Mouse (Mus musculus): ENCODE measurements at regions not wholly inside any gene's neighbourhood (a gene's known extent, or its start where the extent isn't known, plus 50 kb on each side); places are given as distances from the start of the nearest gene placed in this dataset.

GRCm38 (mm10) chr16:75304743-75305142 is 281.1 kb downstream of the Lipi start:
- DNase-seq (ENCODE audit: low spot score) = no peak

GRCm38 (mm10) chr16:75297416-75297815 is 288.4 kb downstream of the Lipi start:
- DNase-seq (ENCODE audit: low spot score) = no peak

GRCm38 (mm10) chr16:75292736-75293428 is 293.0 kb downstream of the Lipi start:
- no peak for DNase-seq (ENCODE audit: low spot score)

GRCm38 (mm10) chr16:75291194-75291593 is 294.7 kb downstream of the Lipi start:
- no peak for DNase-seq (ENCODE audit: low spot score)

- no peak for DNase-seq (ENCODE audit: low spot score)
Measured at GRCm38 (mm10) chr16:75287150-75287549, 298.7 kb downstream of the Lipi start.

- no peak for DNase-seq (ENCODE audit: low spot score)
Measured at GRCm38 (mm10) chr16:75285811-75286210, 300.1 kb downstream of the Lipi start.

GRCm38 (mm10) chr16:75263903-75264302 is 322.0 kb downstream of the Lipi start:
- DNase-seq (ENCODE audit: low spot score) = no peak

- no peak for DNase-seq (ENCODE audit: low spot score)
Measured at GRCm38 (mm10) chr16:75254981-75255380, 330.9 kb downstream of the Lipi start.

- no peak for DNase-seq (ENCODE audit: low spot score)
Measured at GRCm38 (mm10) chr16:75249170-75249569, 336.7 kb downstream of the Lipi start.

GRCm38 (mm10) chr16:75240383-75240782 is 345.5 kb downstream of the Lipi start:
- DNase-seq (ENCODE audit: low spot score) = no peak

- no peak for DNase-seq (ENCODE audit: low spot score)
Measured at GRCm38 (mm10) chr16:75232133-75232532, 353.7 kb downstream of the Lipi start.

GRCm38 (mm10) chr16:75193404-75193803 is 392.5 kb downstream of the Lipi start:
- DNase-seq (ENCODE audit: low spot score) = no peak

GRCm38 (mm10) chr16:75190316-75190715 is 395.5 kb downstream of the Lipi start:
- DNase-seq (ENCODE audit: low spot score) = no peak

GRCm38 (mm10) chr16:75166040-75166439 is 419.8 kb downstream of the Lipi start:
- DNase-seq (ENCODE audit: low spot score) = no peak

GRCm38 (mm10) chr16:75164969-75165726 is 420.7 kb downstream of the Lipi start:
- no peak for DNase-seq (ENCODE audit: low spot score)

GRCm38 (mm10) chr16:75159740-75160139 is 426.1 kb downstream of the Lipi start:
- no peak for DNase-seq (ENCODE audit: low spot score)

- no peak for DNase-seq (ENCODE audit: low spot score)
Measured at GRCm38 (mm10) chr16:75155441-75156038, 430.3 kb downstream of the Lipi start.

Measured in ovary, postnatal 36 days (tissue).